In genomic region chr12:113321086-113321485, GRCm38 (mm10) we compare ENCODE assay signal across 19 mouse cellular contexts.
DNase-seq lines count a peak whose midpoint lies in the region; ATAC-seq and TF ChIP-seq lines count a peak whose summit lies in the region.
"Had no signal": no experiment of that assay in that cellular context is flagged by ENCODE, and none has a peak within 500 bp of the region (broad histone marks: within the 10 kb centered on the region; RNA-seq: fewer than 3 reads in every experiment).

No protein-coding gene starts in this region.

- 38% methylated on average over 9 of the region's 9 CpGs for WGBS in kidney, adult 2 months
- WGBS in midbrain, postnatal 0 days = 80% methylated on average over 9 of the region's 9 CpGs
- WGBS in midbrain, embryonic 14.5 days = 83% methylated on average over 9 of the region's 9 CpGs
- 82% methylated on average over 9 of the region's 9 CpGs for WGBS in midbrain, embryonic 10.5 days

- no peak for TF ChIP-seq CTCF in kidney, adult 2 months (conservative IDR thresholded peaks at IDR 0.05; ENCODE audit: insufficient read depth, insufficient read length, low read depth, low read length)
- no peak for TF ChIP-seq CTCF in midbrain, postnatal 0 days (IDR thresholded peaks at IDR 0.05)

- no peak overlapping the region for H3K9ac ChIP-seq in midbrain, postnatal 0 days (replicated peaks; ENCODE audit: low read length, poor library complexity, severe bottlenecking)
- no peak overlapping the region for H3K9ac ChIP-seq in midbrain, embryonic 14.5 days (replicated peaks; ENCODE audit: low read length)
- H3K9ac ChIP-seq: embryonic facial prominence, embryonic 13.5 days; hindbrain, embryonic 12.5 days; intestine, embryonic 15.5 days; limb, embryonic 13.5 days; liver, embryonic 15.5 days had no signal

- no peaks in the 10 kb centered on the region for H3K36me3 ChIP-seq in kidney, adult 2 months (ENCODE audit: control insufficient read depth, insufficient read depth, low read length)
- no peaks in the 10 kb centered on the region for H3K36me3 ChIP-seq in midbrain, postnatal 0 days (ENCODE audit: insufficient read depth, low read length)
- H3K36me3 ChIP-seq in midbrain, embryonic 14.5 days (ENCODE audit: control insufficient read depth, insufficient read depth, low read length) = no peaks in the 10 kb centered on the region
- H3K36me3 ChIP-seq in splenic B cell, adult 2 months (ENCODE audit: control insufficient read depth, insufficient read depth, low read length, poor library complexity, severe bottlenecking) = no peaks in the 10 kb centered on the region
- no peaks in the 10 kb centered on the region for H3K36me3 ChIP-seq in midbrain, embryonic 10.5 days
- H3K36me3 ChIP-seq: embryonic facial prominence, embryonic 13.5 days; G1E; hindbrain, embryonic 12.5 days; intestine, embryonic 15.5 days; limb, embryonic 13.5 days; liver, embryonic 15.5 days had no signal

- no peak overlapping the region for H3K27ac ChIP-seq in kidney, adult 2 months (ENCODE audit: insufficient read depth, low read depth, low read length)
- H3K27ac ChIP-seq in midbrain, postnatal 0 days (ENCODE audit: low read depth, low read length) = no peak overlapping the region
- H3K27ac ChIP-seq in midbrain, embryonic 14.5 days (replicated peaks; ENCODE audit: low read depth, low read length) = no peak overlapping the region
- no peak overlapping the region for H3K27ac ChIP-seq in midbrain, embryonic 10.5 days (replicated peaks)
- H3K27ac ChIP-seq: embryonic facial prominence, embryonic 13.5 days; hindbrain, embryonic 12.5 days; intestine, embryonic 15.5 days; left cerebral cortex, adult 2 months; limb, embryonic 13.5 days; liver, embryonic 15.5 days; stomach, postnatal 0 days had no signal

- ATAC-seq in midbrain, postnatal 0 days (ENCODE audit: low FRiP score) = no peak
- ATAC-seq in midbrain, embryonic 14.5 days (ENCODE audit: low FRiP score, low TSS enrichment) = no peak
- ATAC-seq in common myeloid progenitor, adult 5-6 weeks (replicated peaks; ENCODE audit: low read depth, poor library complexity, severe bottlenecking) = 0 out of 2 replicates have a peak, but pooled peaks have one; percentile 39
- ATAC-seq: intestine, embryonic 15.5 days had no signal

- TF ChIP-seq POLR2A in kidney, adult 2 months (IDR thresholded peaks at IDR 0.05; ENCODE audit: low read depth, low read length) = no peak

- peak; percentile 32 for DNase-seq in kidney, adult 2 months
- DNase-seq in kidney, postnatal 14 days = no peak
- peak; percentile 13 for DNase-seq in midbrain, postnatal 0 days (ENCODE audit: low spot score)
- DNase-seq in midbrain, embryonic 14.5 days = no peak
- peak; percentile 76 for DNase-seq in splenic B cell, adult 2 months (ENCODE audit: low read depth, low spot score)
- DNase-seq in midbrain, embryonic 10.5 days (ENCODE audit: low spot score) = no peak
- DNase-seq: cerebellum, adult 11 months; gastrocnemius, postnatal 14 days; lung, postnatal 14 days; thymus, postnatal 25 days had no signal

- no peak overlapping the region for H3K4me2 ChIP-seq in midbrain, postnatal 0 days (ENCODE audit: low read depth, low read length, poor library complexity, severe bottlenecking)
- H3K4me2 ChIP-seq in midbrain, embryonic 14.5 days (ENCODE audit: low read length) = no peak overlapping the region
- H3K4me2 ChIP-seq: embryonic facial prominence, embryonic 13.5 days; hindbrain, embryonic 12.5 days; intestine, embryonic 15.5 days; limb, embryonic 13.5 days; liver, embryonic 15.5 days had no signal

- H3K9me3 ChIP-seq in midbrain, postnatal 0 days (ENCODE audit: low read length) = no peaks in the 10 kb centered on the region
- H3K9me3 ChIP-seq in midbrain, embryonic 14.5 days (ENCODE audit: control insufficient read depth, low read length) = no peaks in the 10 kb centered on the region; the same call in 1 of the 2 replicates
- H3K9me3 ChIP-seq in midbrain, embryonic 10.5 days (replicated peaks) = no peaks in the 10 kb centered on the region
- H3K9me3 ChIP-seq: embryonic facial prominence, embryonic 13.5 days; hindbrain, embryonic 12.5 days; intestine, embryonic 15.5 days; limb, embryonic 13.5 days; liver, embryonic 15.5 days had no signal

- H3K4me1 ChIP-seq in kidney, adult 2 months (ENCODE audit: control insufficient read depth, insufficient read depth, low read length) = no peaks in the 10 kb centered on the region
- no peaks in the 10 kb centered on the region for H3K4me1 ChIP-seq in midbrain, postnatal 0 days (ENCODE audit: insufficient read depth, low read length)
- H3K4me1 ChIP-seq in midbrain, embryonic 14.5 days (ENCODE audit: control insufficient read depth, insufficient read depth, low read length) = no peaks in the 10 kb centered on the region
- no peaks in the 10 kb centered on the region for H3K4me1 ChIP-seq in midbrain, embryonic 10.5 days
- H3K4me1 ChIP-seq: embryonic facial prominence, embryonic 13.5 days; hindbrain, embryonic 12.5 days; intestine, embryonic 15.5 days; limb, embryonic 13.5 days; liver, embryonic 15.5 days had no signal

- H3K4me3 ChIP-seq in kidney, adult 2 months (ENCODE audit: insufficient read depth, low read depth, low read length) = no peak overlapping the region
- H3K4me3 ChIP-seq in midbrain, postnatal 0 days (ENCODE audit: low read depth, low read length) = no peak overlapping the region
- H3K4me3 ChIP-seq in midbrain, embryonic 14.5 days (replicated peaks; ENCODE audit: low read depth, low read length) = no peak overlapping the region
- no peak overlapping the region for H3K4me3 ChIP-seq in midbrain, embryonic 10.5 days
- H3K4me3 ChIP-seq: embryonic facial prominence, embryonic 13.5 days; hindbrain, embryonic 12.5 days; intestine, embryonic 15.5 days; left cerebral cortex, adult 2 months; limb, embryonic 13.5 days; liver, embryonic 15.5 days had no signal

- no peaks in the 10 kb centered on the region for H3K27me3 ChIP-seq in kidney, adult 2 months (replicated peaks; ENCODE audit: control insufficient read depth, insufficient read depth, low read length)
- H3K27me3 ChIP-seq in midbrain, postnatal 0 days (ENCODE audit: insufficient read depth, low read length) = no peaks in the 10 kb centered on the region
- no peaks in the 10 kb centered on the region for H3K27me3 ChIP-seq in midbrain, embryonic 14.5 days (ENCODE audit: control insufficient read depth, insufficient read depth, low read length)
- H3K27me3 ChIP-seq in splenic B cell, adult 2 months (ENCODE audit: control insufficient read depth, insufficient read depth, low read length, poor library complexity, severe bottlenecking) = no peaks in the 10 kb centered on the region
- no peaks in the 10 kb centered on the region for H3K27me3 ChIP-seq in midbrain, embryonic 10.5 days (ENCODE audit: low read depth, poor library complexity, severe bottlenecking)
- H3K27me3 ChIP-seq: embryonic facial prominence, embryonic 13.5 days; hindbrain, embryonic 12.5 days; intestine, embryonic 15.5 days; limb, embryonic 13.5 days; liver, embryonic 15.5 days had no signal

Comparison
In these comparisons a context has a peak if more than half of its experiments do, and no peak if none do; other contexts are left out.
1. DNase-seq: peak in kidney, adult 2 months (single experiment), midbrain, postnatal 0 days (single experiment) and splenic B cell, adult 2 months (single experiment); none in kidney, postnatal 14 days (single experiment), midbrain, embryonic 14.5 days (single experiment) and midbrain, embryonic 10.5 days (single experiment).